Mouse (Mus musculus): ENCODE results near the gene Gm6812. TPM values are rescaled to one million over a fixed set of nuclear protein-coding genes. Genes with fewer than 3 reads are reported as not detected.
"Not testable (repeated sequence)": the region's sequence is repeated elsewhere in the genome, so short reads cannot be mapped to it uniquely, and the experiment has no call there.

Gm6812 gene
- not detected for total RNA-seq (2021)
- long read RNA-seq, experiment 1 = 0 reads
- long read RNA-seq, experiment 2 = 0 reads

- H3K4me3 ChIP-seq; DNase-seq; intact Hi-C loops (cut with DNase I); H3K27ac ChIP-seq: not testable (repeated sequence)
Observed at GRCm38 (mm10) chrX:68892953-68893352, at the start of gene Gm6812. Gene Gm6812 (minus strand): TSS chrX:68893053.

GRCm38 (mm10) chrX:68865145-68865544 is 27.7 kb downstream of the Gm6812 start:
- DNase-seq = no peak
- intact Hi-C loops (cut with DNase I) = no loop called here
- no peak for TF ChIP-seq CTCF (IDR thresholded peaks at IDR 0.05)

More at GRCm38 (mm10) chrX:68865145-68865544, 27.7 kb downstream of the Gm6812 start:
- Histone ChIP-seq H3K27ac (no peak overlapping the region), H3K4me3 (no peak overlapping the region)

Other genes with a start within 250 kb of the Gm6812 start
- gene Fmr1, start 214.5 kb downstream of the Gm6812 start, total RNA-seq (2021) = 1 to 10 TPM; 6.4 to 7.3 TPM
- not detected for gene Fmr1nb, start 131.2 kb downstream of the Gm6812 start, total RNA-seq (2021)
- gene Gm14698, start 72.0 kb downstream of the Gm6812 start, total RNA-seq (2021) = 1 to 10 TPM; 2.2 to 4.4 TPM